8 mouse cellular contexts compared by ENCODE assay signal in genomic region chr10:5921771-5922170, GRCm38 (mm10). TPM values are rescaled to one million over a fixed set of nuclear protein-coding genes. Genes with fewer than 3 reads are reported as not detected.
DNase-seq lines count a peak whose midpoint lies in the region; ATAC-seq and TF ChIP-seq lines count a peak whose summit lies in the region.
"Had no signal": no experiment of that assay in that cellular context is flagged by ENCODE, and none has a peak within 500 bp of the region (broad histone marks: within the 10 kb centered on the region; RNA-seq: fewer than 3 reads in every experiment).

No protein-coding gene starts in this region.

- H3K4me3 ChIP-seq in layer of hippocampus, adult 2 months, result peak overlapping the region; percentile 80
- H3K4me3 ChIP-seq in embryonic facial prominence, embryonic 10.5 days, result peak overlapping the region; percentile 75
- peak overlapping the region; percentile 57 for H3K4me3 ChIP-seq in midbrain, embryonic 11.5 days (ENCODE audit: low read depth, low read length)

- WGBS in embryonic facial prominence, embryonic 10.5 days, result under 1% methylated on average over 31 of the region's 31 CpGs
- under 1% methylated on average over 31 of the region's 31 CpGs for WGBS in midbrain, embryonic 11.5 days

- H3K36me3 ChIP-seq in embryonic facial prominence, embryonic 10.5 days (replicated peaks), result no peaks in the 10 kb centered on the region
- no peaks in the 10 kb centered on the region for H3K36me3 ChIP-seq in midbrain, embryonic 11.5 days (ENCODE audit: control insufficient read depth, insufficient read depth, low read length)

- H3K4me2 ChIP-seq in midbrain, embryonic 11.5 days, result peak overlapping the region; percentile 97

- H3K9ac ChIP-seq in midbrain, embryonic 11.5 days (ENCODE audit: low read length), result peak overlapping the region; percentile 68

- H3K4me1 ChIP-seq in embryonic facial prominence, embryonic 10.5 days, result peaks cover 21% of the 10 kb centered on the region
- peaks cover 2% of the 10 kb centered on the region; the same call in 1 of the 2 replicates for H3K4me1 ChIP-seq in midbrain, embryonic 11.5 days (ENCODE audit: control insufficient read depth, insufficient read depth, low read length)

- H3K27ac ChIP-seq in layer of hippocampus, adult 2 months, result peak overlapping the region; percentile 89
- peak overlapping the region; percentile 40; the same call in 1 of the 2 replicates for H3K27ac ChIP-seq in embryonic facial prominence, embryonic 10.5 days (replicated peaks)
- H3K27ac ChIP-seq in midbrain, embryonic 11.5 days (ENCODE audit: low read depth, low read length), result no peak overlapping the region

- ATAC-seq in midbrain, embryonic 11.5 days (ENCODE audit: low FRiP score), result peak; percentile 54

- peak in 1 of 2 experiments; percentile 23 for DNase-seq in layer of hippocampus, adult 2 months (ENCODE audit: low spot score in 2 of 2)
- DNase-seq in layer of hippocampus, adult 9-11 months, result no peak
- DNase-seq in embryonic facial prominence, embryonic 10.5 days (ENCODE audit: low spot score), result no peak
- peak; percentile 4 for DNase-seq in heart, postnatal 4 days
- DNase-seq in midbrain, embryonic 11.5 days (ENCODE audit: low spot score, missing footprints), result peak; percentile 90
- DNase-seq in urinary bladder, postnatal 25 days (ENCODE audit: low spot score), result no peak
- DNase-seq in frontal cortex, postnatal 36 days (ENCODE audit: low spot score in 2 of 2), result no peak

- peaks cover 44% of the 10 kb centered on the region for H3K27me3 ChIP-seq in embryonic facial prominence, embryonic 10.5 days (replicated peaks; ENCODE audit: low read depth, poor library complexity, severe bottlenecking)
- no peaks in the 10 kb centered on the region; the same call in 1 of the 2 replicates for H3K27me3 ChIP-seq in midbrain, embryonic 11.5 days (ENCODE audit: control insufficient read depth, insufficient read depth, low read length)

- TF ChIP-seq CTCF in layer of hippocampus, adult 2 months (conservative IDR thresholded peaks at IDR 0.05), result no peak

- no peaks in the 10 kb centered on the region for H3K9me3 ChIP-seq in embryonic facial prominence, embryonic 10.5 days
- H3K9me3 ChIP-seq in midbrain, embryonic 11.5 days (ENCODE audit: control insufficient read depth, low read length), result no peaks in the 10 kb centered on the region
- H3K9me3 ChIP-seq: megakaryocyte, embryonic 14.5 days had no signal

RNA-seq across cellular contexts. Expression of gene Rgs17, which starts 0.4 kb away (rescaled TPM):
- total RNA-seq in layer of hippocampus, adult 2 months (2021), result 10 to 100 TPM; 30.0 to 34.8 TPM
- 0.41 and 0.72 TPM in 2 replicates for polyA plus RNA-seq in embryonic facial prominence, embryonic 10.5 days (2016; fragmentation: Nextera tagmentation; extraction: Ambion mirVana)
- under 1 TPM; 0.83 to 0.95 TPM for total RNA-seq in heart, postnatal 4 days (2021)
- 2.6 and 3.0 TPM in 2 replicates for polyA plus RNA-seq in midbrain, embryonic 11.5 days (2014; fragmentation: Nextera tagmentation; extraction: Ambion mirVana)

Comparison
In these comparisons a context has a peak if more than half of its experiments do, and no peak if none do; other contexts are left out.
1. DNase-seq: peak in heart, postnatal 4 days (single experiment) and midbrain, embryonic 11.5 days (single experiment); none in layer of hippocampus, adult 9-11 months (single experiment), embryonic facial prominence, embryonic 10.5 days (single experiment), urinary bladder, postnatal 25 days (single experiment) and frontal cortex, postnatal 36 days (0 of 2).
2. RNA of gene Rgs17, which starts 0.4 kb away (total RNA-seq): 30.0 to 34.8 TPM in layer of hippocampus, adult 2 months; 0.83 to 0.95 TPM in heart, postnatal 4 days; every median in the first group is over 10 times any median in the second.
3. Peak in every context shown above with its lines, with median percentiles within 50 percentile points of each other: H3K4me3 ChIP-seq.